Mouse (Mus musculus) embryonic fibroblast, embryonic 13.5 days (primary cell): ENCODE measurements around the gene Arhgef3.

Experiments used
- CTCF ChIP-seq: IDR thresholded peaks from 2 replicates; pipeline ENCODE4 v1.5.1; 2011; ENCODE audit warnings: mild to moderate bottlenecking, control low read depth, low read length, moderate library complexity, borderline replicate concordance; ENCODE audit not compliant: insufficient read depth
- POLR2A ChIP-seq: IDR thresholded peaks from 2 replicates; pipeline ENCODE4 v1.6.1; 2011; ENCODE audit warnings: low read depth, mild to moderate bottlenecking, control low read depth, low read length, moderate library complexity

DNA sequence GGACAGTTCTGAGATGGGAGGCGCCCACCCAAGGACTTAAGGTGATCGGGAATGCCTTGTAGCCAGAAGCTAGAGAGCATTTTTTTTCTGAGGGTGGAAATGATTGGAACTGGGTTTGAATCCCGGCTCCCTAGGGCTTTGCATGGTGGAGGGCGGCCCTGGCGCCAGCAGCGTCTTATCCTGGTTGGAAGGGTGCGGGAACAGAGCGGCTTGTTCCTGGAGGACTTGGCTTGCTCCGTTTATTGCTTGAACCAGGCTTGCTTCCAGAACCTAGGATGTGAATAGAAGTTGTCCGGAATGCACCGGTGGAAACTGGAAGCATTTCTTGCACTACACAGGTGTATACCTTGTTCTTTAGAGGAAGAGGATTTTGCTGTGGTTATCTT lies 569 bp downstream of the Arhgef3 start:
- no peak for TF ChIP-seq POLR2A
- no peak for TF ChIP-seq CTCF
